Mouse (Mus musculus) lung, embryonic 15.5 days (tissue): ENCODE results near the gene B3galt4. TPM values are rescaled to one million over a fixed set of nuclear protein-coding genes. Genes with fewer than 3 reads are reported as not detected.

ENCODE experiments used
- ATAC-seq: fragments of 200-750 bp; cut with Nextera tagmentation; 2 replicates; pipeline ENCODE4 v1.8.0; 2017; ENCODE audit warnings: moderate number of reproducible peaks, borderline replicate concordance; ENCODE audit not compliant: low FRiP score, low TSS enrichment; ENCODE audit errors: extremely low read depth
- H3K27ac ChIP-seq: fragments of 300-500 bp; sonication (generic); 2 replicates; pipeline ENCODE4 v1.5.1; 2015; ENCODE audit warnings: moderate library complexity, mild to moderate bottlenecking, inconsistent platforms
- H3K27me3 ChIP-seq: fragments of 300-500 bp; sonication (generic); 2 replicates; pipeline ENCODE4 v1.6.1; 2015; ENCODE audit warnings: inconsistent platforms
- H3K36me3 ChIP-seq: fragments of 300-500 bp; sonication (generic); 2 replicates; pipeline ENCODE4 v1.6.1; 2015; ENCODE audit warnings: inconsistent platforms
- H3K4me1 ChIP-seq: fragments of 300-500 bp; sonication (generic); 2 replicates; pipeline ENCODE4 v1.6.1; 2015; ENCODE audit warnings: inconsistent platforms
- H3K4me2 ChIP-seq: fragments of 300-500 bp; sonication (generic); 2 replicates; pipeline ENCODE4 v1.6.1; 2015; ENCODE audit warnings: inconsistent platforms, mild to moderate bottlenecking, moderate library complexity
- H3K4me3 ChIP-seq: fragments of 300-500 bp; sonication (generic); 2 replicates; pipeline ENCODE4 v1.5.1; 2015; ENCODE audit warnings: mild to moderate bottlenecking, inconsistent platforms
- H3K9ac ChIP-seq: fragments of 300-500 bp; sonication (generic); 2 replicates; pipeline ENCODE4 v1.6.1; 2015; ENCODE audit warnings: inconsistent platforms
- H3K9me3 ChIP-seq: fragments of 300-500 bp; sonication (generic); 2 replicates; pipeline ENCODE4 v1.6.1; 2016; ENCODE audit warnings: inconsistent platforms
- WGBS: fragments of 180-500 bp; shearing (Covaris S2); methylation state at CpG from one replicate; pipeline ENCODE4 v1.1.7; 2015; 5-methylcytosine and 5-hydroxymethylcytosine counted together
- polyA plus RNA-seq: library from polyadenylated mRNA; unstranded; fragments of >200 nt; fragmentation: Nextera tagmentation; extraction: Ambion mirVana; gene quantifications from 2 replicates; pipeline ENCODE4 v1.2.1, GENCODE M21; 2015

The B3galt4 gene
- polyA plus RNA-seq, 1 experiment from 2014 or later = 3.8 TPM

GRCm38 (mm10) chr17:33925406-33926116 lies 25.7 kb downstream of the B3galt4 start:
- no peak for ATAC-seq
- WGBS = 83% methylated on average over 21 of the region's 21 CpGs
- H3K27ac ChIP-seq = no peak overlapping the region
- H3K4me2 ChIP-seq = no peak overlapping the region
- H3K9ac ChIP-seq = no peak overlapping the region
- no peaks in the 10 kb centered on the region for H3K9me3 ChIP-seq
- no peak overlapping the region for H3K4me3 ChIP-seq
- H3K27me3 ChIP-seq = no peaks in the 10 kb centered on the region
- H3K4me1 ChIP-seq = peaks cover 14% of the 10 kb centered on the region
- peaks cover 12% of the 10 kb centered on the region; the same call in 1 of the 2 replicates for H3K36me3 ChIP-seq

- H3K4me3 ChIP-seq = no peak overlapping the region
- peaks cover 12% of the 10 kb centered on the region; the same call in 1 of the 2 replicates for H3K36me3 ChIP-seq
- H3K27me3 ChIP-seq = no peaks in the 10 kb centered on the region
- no peaks in the 10 kb centered on the region for H3K9me3 ChIP-seq
- H3K4me1 ChIP-seq = peaks cover 21% of the 10 kb centered on the region
- 75% methylated on average over 10 of the region's 10 CpGs for WGBS
- ATAC-seq = no peak
- H3K27ac ChIP-seq = no peak overlapping the region
- no peak overlapping the region for H3K9ac ChIP-seq
- H3K4me2 ChIP-seq = no peak overlapping the region
Measured at GRCm38 (mm10) chr17:33924577-33925283, 26.6 kb downstream of the B3galt4 start.

GRCm38 (mm10) chr17:33921361-33921760 lies 29.9 kb downstream of the B3galt4 start:
- no peak for ATAC-seq
- no peak overlapping the region for H3K9ac ChIP-seq
- no peak overlapping the region for H3K27ac ChIP-seq
- no peak overlapping the region for H3K4me3 ChIP-seq
- WGBS = 80% methylated on average over 7 of the region's 7 CpGs
- no peaks in the 10 kb centered on the region for H3K9me3 ChIP-seq
- peaks cover 36% of the 10 kb centered on the region for H3K4me1 ChIP-seq
- peaks cover 20% of the 10 kb centered on the region for H3K36me3 ChIP-seq
- no peak overlapping the region for H3K4me2 ChIP-seq
- no peaks in the 10 kb centered on the region for H3K27me3 ChIP-seq

- peak; percentile 27; the same call in 1 of the 2 replicates for ATAC-seq
- Histone ChIP-seq H3K27ac (peak overlapping the region; percentile 84), H3K4me3 (peak overlapping the region; percentile 71), H3K4me1 (peaks cover 36% of the 10 kb centered on the region), H3K4me2 (peak overlapping the region; percentile 97), H3K9me3 (no peaks in the 10 kb centered on the region), H3K27me3 (no peaks in the 10 kb centered on the region), H3K9ac (peak overlapping the region; percentile 75), H3K36me3 (peaks cover 13% of the 10 kb centered on the region)
- WGBS = under 1% methylated on average over 36 of the region's 36 CpGs
Measured at GRCm38 (mm10) chr17:33920282-33921097, 30.8 kb downstream of the B3galt4 start.

- Histone ChIP-seq H3K27ac (peak overlapping the region; percentile 84), H3K4me1 (peaks cover 44% of the 10 kb centered on the region)
- ATAC-seq = peak; percentile 14
Measured at GRCm38 (mm10) chr17:33919351-33920281, 31.7 kb downstream of the B3galt4 start.

GRCm38 (mm10) chr17:33918293-33919203 lies 32.7 kb downstream of the B3galt4 start:
- Histone ChIP-seq H3K4me2 (peak overlapping the region; percentile 97), H3K9me3 (no peaks in the 10 kb centered on the region), H3K27ac (peak overlapping the region; percentile 84), H3K27me3 (no peaks in the 10 kb centered on the region), H3K36me3 (peaks cover 24% of the 10 kb centered on the region), H3K9ac (peak overlapping the region; percentile 75), H3K4me3 (peak overlapping the region; percentile 71), H3K4me1 (peaks cover 49% of the 10 kb centered on the region)
- WGBS = 52% methylated on average over 37 of the region's 37 CpGs
- no peak for ATAC-seq

More at GRCm38 (mm10) chr17:33919351-33920281, 31.7 kb downstream of the B3galt4 start:
- Histone ChIP-seq H3K9ac (peak overlapping the region; percentile 75), H3K4me3 (peak overlapping the region; percentile 71), H3K9me3 (no peaks in the 10 kb centered on the region), H3K36me3 (peaks cover 13% of the 10 kb centered on the region; the same call in 1 of the 2 replicates), H3K27me3 (no peaks in the 10 kb centered on the region), H3K4me2 (peak overlapping the region; percentile 97)
- WGBS = under 1% methylated on average over 51 of the region's 52 CpGs

GRCm38 (mm10) chr17:33917656-33918292 lies 33.5 kb downstream of the B3galt4 start:
- Histone ChIP-seq H3K27ac (no peak overlapping the region), H3K36me3 (peaks cover 30% of the 10 kb centered on the region), H3K4me2 (no peak overlapping the region), H3K27me3 (no peaks in the 10 kb centered on the region), H3K4me1 (peaks cover 50% of the 10 kb centered on the region), H3K4me3 (no peak overlapping the region; the same call in 1 of the 2 replicates), H3K9ac (no peak overlapping the region), H3K9me3 (no peaks in the 10 kb centered on the region)
- 80% methylated on average over 18 of the region's 18 CpGs for WGBS
- no peak for ATAC-seq

- ATAC-seq = no peak
- Histone ChIP-seq H3K9ac (peak overlapping the region; percentile 57), H3K27me3 (no peaks in the 10 kb centered on the region), H3K4me3 (peak overlapping the region; percentile 58), H3K27ac (no peak overlapping the region), H3K36me3 (peaks cover 36% of the 10 kb centered on the region), H3K4me1 (peaks cover 50% of the 10 kb centered on the region), H3K9me3 (no peaks in the 10 kb centered on the region), H3K4me2 (peak overlapping the region; percentile 73)
- WGBS = 66% methylated on average over 31 of the region's 31 CpGs
Measured at GRCm38 (mm10) chr17:33916847-33917655, 34.2 kb downstream of the B3galt4 start.

- peak overlapping the region; percentile 57 for H3K9ac ChIP-seq
- 1% methylated on average over 11 of the region's 20 CpGs for WGBS
- peak overlapping the region; percentile 58 for H3K4me3 ChIP-seq
- H3K4me2 ChIP-seq = peak overlapping the region; percentile 73
- H3K9me3 ChIP-seq = no peaks in the 10 kb centered on the region
- peaks cover 43% of the 10 kb centered on the region for H3K36me3 ChIP-seq
- H3K4me1 ChIP-seq = peaks cover 54% of the 10 kb centered on the region
- H3K27ac ChIP-seq = peak overlapping the region; percentile 87
- ATAC-seq = peak; percentile 4; the same call in 1 of the 2 replicates
- no peaks in the 10 kb centered on the region for H3K27me3 ChIP-seq
Measured at GRCm38 (mm10) chr17:33916294-33916693, 35.0 kb downstream of the B3galt4 start.
